Mouse (Mus musculus) kidney, postnatal 25 days (tissue): ENCODE results near the gene Uqcc2.

Experiments used
- DNase-seq, 2 experiments: peaks; one replicate each; pipeline ENCODE4 v3.0.0; 2021; ENCODE audit warnings: mixed read lengths in 2 of 2

Uqcc2 gene

DNA sequence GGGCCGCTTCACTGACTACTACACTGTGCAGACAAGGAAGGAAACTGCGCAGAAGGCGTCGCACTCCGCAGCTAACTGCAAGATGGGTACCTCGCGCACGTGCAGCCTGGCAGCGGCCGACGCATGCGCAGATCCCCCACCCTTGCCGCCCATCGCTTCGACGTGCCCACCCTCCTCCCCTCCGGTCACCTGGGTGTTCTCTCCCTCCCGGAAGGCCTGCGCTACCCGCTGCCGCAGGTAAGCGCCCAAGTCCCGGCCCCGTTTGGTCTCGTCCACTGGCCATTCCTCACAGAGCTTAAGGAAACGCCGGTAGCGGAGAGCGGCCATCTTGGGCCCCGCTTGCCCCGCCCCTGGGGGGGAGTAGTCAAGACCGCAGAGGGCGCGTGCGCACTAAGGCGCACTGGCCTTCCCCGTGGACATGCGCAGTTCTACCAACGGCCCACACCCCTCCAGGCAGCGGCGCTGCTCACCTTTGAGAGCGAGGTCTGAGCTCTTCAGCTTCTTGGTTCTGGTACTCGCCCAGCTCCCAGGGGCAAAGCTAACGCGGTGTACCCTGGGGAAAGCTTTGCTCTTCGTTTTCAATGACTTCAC, at the start of gene Uqcc2:
TSS of gene Uqcc2 (minus strand) at position 366 of the 591 bp plus-strand sequence.
- DNase-seq = peak; percentile 99

DNA sequence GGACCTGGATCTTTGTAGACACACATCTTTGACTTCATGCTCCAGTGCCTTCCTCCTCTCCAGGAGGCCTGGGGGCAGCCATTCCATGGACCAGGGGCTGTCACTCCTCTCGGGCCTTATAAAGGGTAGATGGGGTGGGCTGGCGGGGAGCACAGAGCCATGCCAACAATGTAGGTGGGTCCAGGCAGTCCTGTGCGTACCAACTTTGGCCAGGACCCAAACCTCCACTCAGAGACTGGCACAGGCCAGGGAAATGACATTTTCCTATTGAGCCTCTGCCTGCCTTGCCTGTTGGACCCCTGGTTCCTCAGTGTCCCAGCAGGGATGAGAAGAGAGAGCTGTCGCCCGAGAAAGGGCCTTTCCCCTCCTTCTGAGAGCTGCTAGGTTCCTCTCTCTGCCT, 48.7 kb upstream of the Uqcc2 start:
- DNase-seq = no peak

DNA sequence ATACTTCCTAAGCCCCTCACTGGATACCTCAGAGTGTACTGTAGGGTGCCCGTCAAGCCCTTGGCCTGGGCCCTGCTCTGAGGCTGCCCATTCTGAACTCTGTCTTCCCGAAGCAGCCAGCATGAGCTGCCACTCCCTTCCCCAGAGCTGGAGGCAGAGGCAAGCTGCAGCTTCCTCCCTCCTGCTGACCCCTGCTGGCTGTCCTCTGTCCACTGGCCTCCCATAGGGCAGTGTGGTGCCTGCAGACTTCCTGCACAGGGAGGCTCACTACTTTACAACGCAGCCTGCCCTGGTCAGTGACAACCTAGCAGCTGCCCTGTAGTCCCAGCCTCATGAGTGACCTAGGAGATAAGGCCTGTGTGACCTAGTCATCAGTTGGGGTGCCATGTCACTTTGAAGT, 48.0 kb upstream of the Uqcc2 start:
- peak in 1 of 2 experiments; percentile 54 for DNase-seq

DNA sequence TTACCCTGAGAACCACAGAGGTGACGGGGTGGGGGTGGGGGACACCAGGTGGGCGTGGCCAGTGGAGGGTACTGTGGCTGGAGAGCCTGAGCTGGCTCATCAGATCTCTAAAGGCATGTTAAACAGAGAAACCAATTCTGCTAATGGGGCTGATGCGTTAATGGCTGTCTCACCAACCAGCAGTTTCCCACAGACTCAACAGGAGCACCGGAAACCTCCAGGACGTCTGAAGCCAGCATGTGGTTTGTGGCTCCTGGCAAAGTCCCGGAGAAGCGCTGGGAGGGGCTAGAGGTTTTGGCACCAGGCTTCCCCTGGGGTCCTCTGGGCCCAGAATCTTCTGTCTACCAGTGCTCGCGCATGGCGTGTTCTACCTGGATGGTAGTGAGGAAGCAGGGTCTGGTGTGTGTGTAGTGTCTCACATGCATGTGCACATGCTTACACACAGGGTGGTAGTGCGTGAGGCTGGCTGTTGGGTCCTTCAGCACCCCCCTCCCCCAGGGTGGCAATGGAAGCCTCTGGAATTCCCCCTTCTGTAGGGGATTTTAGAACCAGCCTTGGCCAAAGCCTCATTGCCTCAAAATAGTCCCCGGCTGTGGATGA, 46.1 kb upstream of the Uqcc2 start:
- no peak for DNase-seq

DNA sequence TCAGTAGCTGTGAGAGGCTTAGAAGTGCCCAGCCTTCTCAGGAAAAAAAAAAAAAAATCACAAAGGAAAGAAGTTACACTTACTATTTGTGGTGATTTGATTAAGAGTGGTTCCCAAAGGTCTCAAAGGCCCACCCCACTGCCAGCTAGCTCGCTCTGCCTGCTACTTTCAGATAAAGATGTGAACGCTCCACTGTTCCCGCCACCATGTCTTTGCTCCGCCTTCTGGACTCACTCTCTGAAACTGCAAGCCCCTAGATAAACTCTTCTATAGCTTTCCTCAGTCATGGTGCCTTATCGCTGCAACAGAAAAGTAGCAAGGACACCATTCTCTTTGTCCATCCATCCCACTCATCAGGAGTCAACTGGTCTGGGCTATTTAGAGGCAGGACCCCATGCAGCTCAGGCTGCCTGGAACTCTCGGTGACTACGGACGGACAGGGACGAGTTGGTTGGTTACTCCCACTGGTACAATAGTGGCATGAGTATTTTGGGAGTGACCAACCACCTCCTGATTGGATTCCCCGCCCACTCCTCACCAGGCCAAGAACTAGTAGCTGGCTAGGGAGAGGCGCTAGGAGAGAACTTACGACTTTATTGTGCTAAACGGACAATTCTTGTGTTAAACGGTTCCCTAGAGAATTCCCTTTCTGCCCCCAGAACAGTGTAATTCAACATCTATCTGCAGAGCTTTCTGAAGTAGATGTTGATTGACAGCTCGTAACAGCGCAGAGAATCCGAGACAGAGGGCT, 44.9 kb upstream of the Uqcc2 start:
- DNase-seq = no peak

DNA sequence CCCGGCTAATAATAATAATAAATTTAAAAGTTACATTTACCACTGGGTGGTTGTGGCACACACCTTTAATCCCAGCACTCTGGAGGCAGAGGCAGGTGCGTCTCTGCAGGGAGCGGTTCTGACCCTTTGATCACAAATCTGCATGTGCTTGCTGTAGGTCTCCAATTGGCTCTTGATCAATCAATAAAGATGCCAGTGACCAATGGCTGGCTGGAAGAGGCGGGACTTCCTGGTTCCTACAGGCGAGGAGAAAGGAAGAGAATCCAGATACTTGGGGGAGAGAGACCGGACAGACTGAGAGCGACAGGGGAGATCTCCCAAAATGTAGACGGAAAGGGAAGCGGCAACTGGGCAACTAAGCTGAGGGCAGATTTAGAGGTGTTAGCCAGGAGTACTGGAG, 44.3 kb upstream of the Uqcc2 start:
- DNase-seq = no peak

DNA sequence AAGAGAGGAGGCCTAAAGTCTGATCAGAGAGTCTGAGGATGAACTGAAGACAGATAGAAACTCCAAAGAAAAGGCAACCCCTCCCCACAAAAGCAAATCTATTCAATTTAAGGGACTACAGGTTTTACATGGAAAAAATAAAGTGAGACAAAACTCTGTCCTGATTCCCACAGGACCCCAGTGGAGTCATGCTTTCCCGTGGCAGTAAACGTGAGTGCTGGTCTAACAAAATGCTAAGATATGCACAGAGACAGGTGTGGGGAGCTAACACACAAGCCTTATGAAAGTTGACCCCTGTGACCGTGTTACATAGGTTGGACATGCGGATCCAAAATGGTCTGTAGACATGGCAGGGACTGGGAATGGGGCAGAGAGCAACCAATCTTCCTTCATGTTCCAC, 43.0 kb upstream of the Uqcc2 start:
- no peak for DNase-seq

DNA sequence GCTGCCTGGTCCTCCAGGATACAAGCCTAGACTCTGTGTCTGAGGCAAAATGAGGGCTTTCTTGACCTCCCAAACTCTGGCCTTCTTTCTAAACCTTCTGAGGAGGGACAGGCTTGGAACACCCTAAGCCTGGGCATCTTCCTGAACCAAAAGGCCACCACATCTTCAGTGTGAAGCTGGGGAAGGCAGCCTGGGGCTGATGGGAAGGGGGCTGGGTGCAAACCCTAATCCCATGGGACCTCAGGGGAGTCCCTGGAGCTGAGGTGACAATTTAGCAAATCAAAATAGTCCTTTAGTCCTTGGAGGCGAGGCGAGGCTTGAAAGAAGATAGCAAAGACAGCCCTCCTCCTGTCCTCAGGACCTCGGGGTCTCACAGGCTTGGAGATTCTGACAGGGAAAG, 42.6 kb upstream of the Uqcc2 start:
- DNase-seq = no peak

DNA sequence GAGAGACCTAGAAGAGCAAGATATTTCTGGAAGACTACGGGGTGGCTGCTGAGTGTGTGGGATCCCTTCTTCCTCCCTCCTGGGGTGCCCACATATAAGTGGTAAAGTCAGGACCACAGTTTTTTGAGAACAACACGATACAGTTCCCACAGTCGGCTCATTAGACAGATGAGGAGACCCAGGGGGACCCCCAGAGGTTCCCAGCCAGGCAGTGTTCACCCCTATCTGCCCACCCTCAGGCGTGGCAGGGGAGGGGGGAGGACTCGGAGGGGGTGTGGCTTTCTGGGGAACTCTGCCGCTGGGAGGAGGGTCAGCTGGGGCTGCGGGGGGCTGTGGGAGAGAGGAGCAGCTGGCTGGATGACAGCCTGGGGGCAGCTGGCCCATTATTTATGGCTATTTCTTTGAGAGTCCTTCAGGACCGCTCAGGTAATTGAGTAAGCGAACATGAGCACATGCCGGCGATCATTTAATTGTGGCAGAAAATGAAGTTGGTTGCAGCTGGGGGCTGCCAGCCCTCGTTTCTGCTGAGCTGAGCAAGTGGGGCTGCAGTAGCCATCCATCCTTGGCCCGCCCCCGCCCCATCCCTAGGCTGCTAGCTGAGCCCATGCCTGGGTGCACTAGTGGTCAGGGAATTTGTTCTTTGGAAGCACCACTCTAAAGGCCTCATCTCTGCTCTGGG, 41.6 kb upstream of the Uqcc2 start:
- DNase-seq = no peak

DNA sequence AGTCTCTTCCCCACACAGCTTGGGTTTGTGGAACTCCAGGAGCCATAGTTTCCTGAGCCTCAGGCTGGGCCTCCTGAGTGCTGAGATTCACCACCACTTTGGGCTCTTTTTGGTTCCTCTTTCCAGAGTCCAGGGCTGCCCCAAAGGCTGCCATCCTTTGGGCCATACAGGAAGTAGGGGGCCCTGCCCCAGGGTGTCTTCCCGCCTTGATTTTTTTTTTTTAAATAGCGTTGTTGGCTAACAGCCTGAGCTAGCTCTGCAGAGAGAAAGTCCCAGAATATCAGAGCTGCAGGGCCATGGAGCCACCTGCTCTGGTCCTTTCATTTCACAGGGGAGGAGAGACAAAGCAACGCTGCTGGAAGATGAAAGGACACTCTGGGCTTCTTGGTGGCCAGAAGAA, 40.0 kb upstream of the Uqcc2 start:
- DNase-seq = no peak

DNA sequence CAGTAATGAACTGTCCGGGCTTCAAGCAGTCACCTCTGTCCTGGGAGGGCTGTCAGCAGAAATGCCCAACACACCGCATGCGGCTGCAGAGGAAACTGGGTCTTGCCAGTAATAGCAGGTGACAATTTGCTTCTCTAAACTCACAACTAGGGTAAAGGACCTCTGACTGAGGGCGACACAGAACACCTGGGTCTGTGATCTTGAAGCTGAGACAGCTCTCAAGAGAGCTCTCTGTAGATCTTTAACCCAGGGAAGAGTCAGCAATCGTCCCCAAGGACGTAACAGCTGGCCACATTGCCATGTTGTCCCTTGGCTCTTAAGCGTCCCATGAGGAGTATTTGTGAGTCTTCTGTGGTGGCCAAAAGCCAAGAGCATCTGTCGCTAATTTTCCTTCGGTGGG, 38.7 kb upstream of the Uqcc2 start:
- no peak for DNase-seq

DNA sequence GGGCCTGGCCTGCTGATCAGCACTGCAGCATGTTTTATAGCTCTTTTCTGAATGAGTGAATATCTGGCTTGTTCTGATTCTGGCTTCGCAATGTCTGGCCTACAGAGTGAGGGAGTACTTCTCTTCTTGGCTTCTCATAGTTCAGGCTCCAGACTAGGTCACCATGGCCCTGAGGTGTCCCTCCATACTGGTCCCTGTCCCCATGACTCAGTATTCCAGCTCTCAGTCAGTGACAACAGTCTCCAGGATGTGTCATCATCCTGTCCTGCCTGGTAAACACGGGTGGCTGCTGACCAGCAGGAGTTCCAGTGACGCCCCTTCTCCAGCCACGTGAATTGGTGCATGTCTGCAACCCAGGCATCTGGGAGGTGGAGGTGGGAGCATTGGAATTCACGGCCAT, 37.4 kb upstream of the Uqcc2 start:
- no peak for DNase-seq

DNA sequence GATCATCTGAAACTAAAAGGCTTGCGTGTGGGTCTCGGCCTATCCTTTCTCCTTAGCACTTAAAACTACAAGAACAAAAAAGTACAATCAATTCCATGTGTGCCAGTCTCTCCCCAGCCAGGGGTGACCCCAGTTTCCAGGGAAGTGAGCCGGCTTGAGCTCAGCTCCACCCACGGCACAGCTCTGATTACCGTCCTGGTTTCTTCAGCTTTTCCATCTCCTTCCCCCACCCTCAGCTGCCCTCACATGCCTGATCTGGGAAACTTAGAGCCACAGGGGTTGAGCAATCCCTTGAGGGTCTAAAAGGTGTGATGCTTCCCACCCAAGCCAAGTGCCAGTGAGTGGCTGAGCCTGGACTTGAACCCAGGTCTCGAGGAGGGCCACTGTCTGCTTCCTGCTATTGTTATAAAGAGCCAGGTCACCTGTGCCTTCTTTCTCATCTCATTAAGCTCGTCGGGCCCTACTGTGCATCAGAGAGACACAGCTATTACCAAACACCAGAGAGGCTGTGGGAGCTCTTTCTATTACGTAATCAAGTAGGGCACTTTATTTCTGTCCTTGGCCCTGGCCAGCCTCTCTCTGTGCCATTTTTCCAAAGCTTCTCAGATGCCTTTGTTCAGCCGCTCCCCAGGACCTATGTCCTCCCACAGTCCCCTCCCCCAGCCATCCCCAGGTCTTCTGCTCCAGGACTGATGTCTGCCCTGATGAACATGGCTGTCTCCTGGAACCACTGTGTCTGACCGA, 36.4 kb upstream of the Uqcc2 start:
- DNase-seq = no peak

DNA sequence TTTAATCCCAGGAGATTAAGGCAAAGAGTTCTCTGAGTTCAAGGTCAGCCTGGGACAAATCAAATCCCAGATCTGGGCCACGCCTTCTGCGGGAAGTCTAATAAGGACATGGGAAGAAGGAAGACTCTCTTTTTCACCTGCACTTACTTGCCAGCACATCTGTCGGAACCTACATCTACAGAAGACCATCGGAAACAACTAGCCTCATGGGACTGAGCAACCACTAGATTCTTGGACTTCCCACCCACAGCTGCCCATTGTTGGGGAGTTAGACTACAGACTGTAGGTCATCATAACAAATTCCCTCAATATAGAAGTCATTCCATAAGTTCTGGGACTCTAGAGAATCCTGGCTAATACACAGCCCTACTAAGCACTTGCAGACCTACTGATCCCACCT, 34.9 kb upstream of the Uqcc2 start:
- DNase-seq = no peak

DNA sequence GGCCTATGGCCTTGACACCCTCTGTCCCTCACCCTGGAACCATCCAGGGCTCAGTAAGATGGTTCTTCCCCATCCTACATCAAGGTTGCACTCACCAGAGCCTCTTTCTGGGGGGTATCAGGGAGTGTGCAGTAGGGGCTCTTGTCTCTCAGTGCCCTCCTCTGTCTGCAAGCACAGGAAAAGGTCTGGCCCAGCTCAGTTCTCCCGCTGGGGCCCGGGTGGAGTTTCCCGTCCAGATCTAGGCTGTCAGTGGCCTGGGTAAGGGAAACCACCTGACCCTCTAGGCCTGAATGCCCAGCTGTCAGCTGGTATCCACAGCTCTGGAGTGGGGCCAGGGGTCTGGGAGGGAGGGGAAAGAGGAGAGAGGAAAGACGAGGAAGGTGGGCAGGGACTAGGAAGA, 33.8 kb upstream of the Uqcc2 start, which contains the start of gene Ip6k3:
TSS of gene Ip6k3 (minus strand) at position 251 of the 400 bp plus-strand sequence.
- peak; percentile 28 to 58 for DNase-seq

DNA sequence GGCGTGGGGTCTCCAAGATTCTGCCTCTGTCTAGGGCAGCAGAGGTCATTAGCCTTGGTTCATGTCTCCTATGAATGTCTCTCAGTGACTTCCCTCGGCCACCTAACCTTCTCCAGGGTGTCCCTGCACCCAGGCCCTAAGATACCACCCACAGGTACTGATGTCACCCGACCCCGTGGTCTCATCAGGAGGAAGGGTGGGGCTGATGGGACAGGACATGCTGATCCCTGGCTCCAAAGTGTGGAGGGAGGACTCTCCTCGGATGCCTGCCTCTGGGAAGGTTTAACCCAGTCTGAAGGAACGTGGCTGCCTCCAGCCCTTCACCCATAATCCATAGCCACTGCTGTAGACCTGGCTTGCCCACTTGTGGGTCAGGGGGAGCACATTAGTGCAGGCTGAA, 33.2 kb upstream of the Uqcc2 start:
- no peak for DNase-seq

DNA sequence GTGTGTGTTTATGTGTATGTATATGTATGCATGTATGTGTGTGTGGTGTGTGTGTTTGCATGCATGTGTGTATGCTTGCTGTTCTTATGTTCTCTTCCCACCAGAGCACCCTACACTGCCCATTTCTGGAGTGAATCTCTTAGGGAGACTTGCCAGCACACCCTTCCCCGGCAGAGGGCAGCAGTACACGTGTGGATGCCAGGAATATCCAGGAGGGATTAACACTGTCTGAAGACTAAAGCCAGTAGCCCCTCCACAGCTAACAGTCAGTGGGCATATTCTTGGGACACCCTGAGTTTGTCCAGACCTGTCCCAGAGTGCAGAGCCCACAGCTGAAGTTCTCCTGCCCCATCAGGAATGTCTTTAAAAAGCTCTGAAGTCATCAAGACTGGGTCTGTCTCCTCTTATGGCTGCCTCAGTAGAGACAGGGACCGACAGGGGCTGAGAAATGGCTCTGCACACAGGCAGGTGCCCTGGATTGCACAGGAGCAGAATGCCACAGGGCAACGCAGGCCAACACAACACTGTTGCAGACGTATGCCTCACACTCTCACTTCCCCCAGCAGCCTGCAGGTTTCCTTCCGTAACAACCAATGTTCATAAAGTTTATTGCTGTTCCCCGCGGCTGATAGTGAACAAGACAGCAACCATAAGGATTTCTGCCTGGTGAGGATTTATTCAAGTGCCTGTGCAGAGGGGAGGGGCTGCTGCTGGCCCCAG, 31.5 kb upstream of the Uqcc2 start:
- peak in 1 of 2 experiments; percentile 61 for DNase-seq

DNA sequence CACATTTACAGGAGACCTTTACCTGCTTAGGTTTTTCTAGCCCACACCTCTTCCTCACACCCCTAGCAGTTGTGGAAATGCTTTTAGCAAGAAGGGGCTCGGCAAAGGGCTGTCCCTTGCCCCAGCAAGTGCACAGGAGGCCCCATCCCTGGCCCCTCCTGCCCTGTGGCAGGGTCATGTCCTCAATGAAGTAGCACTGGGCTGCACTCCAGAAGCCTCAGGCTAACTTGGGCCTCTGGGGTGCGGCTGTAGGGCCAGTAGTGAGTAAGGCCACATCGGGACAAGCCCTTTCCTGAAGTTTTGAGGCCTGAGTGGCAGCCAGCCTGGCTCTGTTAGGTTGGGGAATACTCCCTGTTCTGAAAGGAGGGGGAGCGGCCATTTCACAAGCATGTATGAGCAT, 27.2 kb upstream of the Uqcc2 start:
- peak in 1 of 2 experiments; percentile 60 for DNase-seq

DNA sequence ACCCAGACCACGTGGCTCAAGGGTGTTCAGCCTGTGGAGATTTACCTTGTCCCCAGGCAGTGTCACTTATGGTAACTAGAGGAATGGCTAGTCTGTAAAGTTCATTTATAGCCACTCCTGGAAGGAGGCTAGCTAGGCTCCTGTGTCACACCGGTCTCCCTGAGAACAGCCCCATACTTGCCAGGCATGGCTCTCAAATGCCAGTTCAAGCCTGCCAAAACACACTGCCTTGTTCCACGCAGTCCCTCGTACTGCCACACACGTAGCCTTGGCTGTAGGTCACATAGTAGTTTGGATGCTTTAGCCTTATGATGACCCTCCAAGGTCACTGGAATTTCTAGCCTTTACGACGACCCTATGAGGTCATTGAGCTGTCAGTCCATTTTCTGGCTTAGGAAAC, 25.5 kb upstream of the Uqcc2 start:
- DNase-seq = no peak

DNA sequence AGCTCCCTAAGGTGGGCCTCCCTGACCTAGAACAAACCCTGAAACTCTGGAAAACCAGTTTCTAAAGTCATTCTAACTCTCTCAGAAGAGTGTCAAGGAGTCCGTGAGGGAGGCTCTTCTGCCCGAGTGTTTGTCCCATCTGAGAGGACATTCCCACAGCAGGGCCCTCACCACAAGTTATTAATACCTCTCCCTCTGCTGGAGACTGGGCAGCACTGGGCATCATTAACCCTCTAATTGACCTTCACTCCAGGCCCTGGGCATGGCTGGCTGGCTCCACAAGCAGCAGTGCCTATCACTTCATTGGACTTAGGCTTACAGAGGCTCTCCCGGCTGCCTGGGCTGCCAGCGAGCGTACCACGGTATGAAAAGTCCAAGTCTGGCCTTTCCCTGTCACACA, 24.7 kb upstream of the Uqcc2 start:
- DNase-seq = no peak

DNA sequence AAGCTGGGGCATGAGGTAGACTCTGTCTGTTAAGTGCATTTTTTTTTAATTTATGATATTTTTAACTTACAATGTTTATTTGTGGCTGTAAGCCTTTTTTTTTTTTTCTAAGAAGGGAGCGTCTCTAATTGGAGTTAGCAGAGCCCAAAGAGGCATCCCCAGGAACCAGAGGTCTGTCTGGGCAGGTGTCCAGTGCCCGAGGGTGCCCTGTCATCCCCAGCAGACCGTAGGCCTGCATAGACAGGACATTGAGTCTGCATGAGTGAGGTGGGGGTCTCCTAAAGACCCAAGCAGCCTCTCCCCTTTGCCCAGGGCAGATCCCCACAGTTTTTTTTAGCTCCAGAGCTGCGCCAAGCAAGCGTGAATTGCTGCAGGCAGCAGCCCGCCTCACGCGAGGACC, 22.0 kb upstream of the Uqcc2 start:
- DNase-seq = no peak

DNA sequence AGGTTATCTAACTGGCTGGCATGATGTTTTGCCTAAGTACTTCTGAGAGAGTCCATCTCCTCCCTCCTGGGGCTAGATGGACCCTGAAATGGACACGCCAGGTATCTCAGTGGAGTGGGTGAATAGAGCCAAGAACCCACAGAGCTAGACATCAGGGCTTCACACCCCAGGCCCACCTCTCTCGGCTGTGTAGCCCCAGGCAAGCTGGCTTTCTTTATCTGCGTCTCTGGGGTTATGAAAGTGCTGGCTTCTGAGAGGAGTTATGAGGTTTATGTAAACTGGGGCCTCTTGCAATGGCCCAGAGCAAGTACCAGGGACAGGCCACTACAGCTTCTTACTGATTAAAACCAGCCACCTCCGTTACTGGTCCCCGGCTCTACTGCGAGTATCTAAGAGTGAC, 21.2 kb upstream of the Uqcc2 start:
- DNase-seq = peak in 1 of 2 experiments; percentile 24
